Mouse (Mus musculus) B cell, adult 67 days (primary cell): ENCODE results near the gene Clec4n. TPM values are rescaled to one million over a fixed set of nuclear protein-coding genes. Genes with fewer than 3 reads are reported as not detected.

Experiments used
- total RNA-seq, 2 experiments: library from RNA; stranded (reverse); gene quantifications; 4 replicates each; pipeline ENCODE4 v1.2.4; 2023

Gene Clec4n
- under 1 TPM in 1 of 2 experiments, not detected in 1; 0.64 TPM for total RNA-seq

DNA sequence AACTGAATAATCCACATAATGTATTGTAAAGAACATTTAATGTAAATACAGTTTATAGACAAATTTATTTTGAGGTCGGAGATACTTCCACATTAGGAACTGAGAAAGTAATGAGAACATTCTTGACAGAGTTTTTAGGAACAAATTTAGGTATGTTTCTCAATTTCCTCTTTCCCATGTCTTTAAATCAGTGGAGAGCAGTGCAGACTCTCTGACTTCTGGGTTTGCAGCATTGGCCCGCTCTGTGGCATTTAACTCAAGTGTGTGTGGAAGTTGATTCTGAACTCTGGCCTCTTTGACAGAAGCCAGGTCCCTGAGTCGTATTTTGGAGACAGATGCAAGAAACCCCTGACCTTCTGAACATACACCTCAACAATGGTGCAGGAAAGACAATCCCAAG is at the start of gene Clec4n:
Gene Clec4n, plus strand, starts transcription at position 200 of the 400 bp plus-strand sequence.

DNA sequence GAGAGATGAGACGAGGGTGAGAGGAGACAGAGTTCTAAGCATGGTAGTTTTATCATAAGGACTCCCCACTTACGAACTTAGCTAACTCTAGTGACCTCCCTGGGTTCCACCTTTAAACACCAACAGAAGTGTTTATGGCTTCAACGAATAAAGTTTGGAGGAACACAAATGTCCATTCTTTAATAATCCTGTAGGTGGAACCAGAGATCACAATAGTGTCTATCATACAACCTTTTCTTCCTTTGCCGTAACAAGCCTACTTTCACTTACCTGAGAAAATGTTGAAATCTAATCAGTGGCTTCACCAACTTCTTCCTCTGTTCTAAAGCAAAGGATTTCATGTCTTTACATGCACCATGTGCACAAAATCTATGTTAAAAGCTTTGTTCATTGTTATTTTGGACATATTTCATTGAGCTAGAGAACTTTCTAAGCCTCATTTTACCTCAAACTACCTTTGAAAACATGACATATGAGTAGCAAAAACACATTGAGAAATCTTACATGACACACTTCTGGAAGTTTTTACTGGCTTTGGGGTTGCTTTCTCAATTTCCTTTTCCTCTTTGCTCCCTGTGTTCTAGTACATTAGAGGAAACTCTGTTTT is 32.0 kb downstream of the Clec4n start, which contains the start of gene Clec4d:
Gene Clec4d, plus strand, starts transcription at position 557 of the 607 bp plus-strand sequence.

DNA sequence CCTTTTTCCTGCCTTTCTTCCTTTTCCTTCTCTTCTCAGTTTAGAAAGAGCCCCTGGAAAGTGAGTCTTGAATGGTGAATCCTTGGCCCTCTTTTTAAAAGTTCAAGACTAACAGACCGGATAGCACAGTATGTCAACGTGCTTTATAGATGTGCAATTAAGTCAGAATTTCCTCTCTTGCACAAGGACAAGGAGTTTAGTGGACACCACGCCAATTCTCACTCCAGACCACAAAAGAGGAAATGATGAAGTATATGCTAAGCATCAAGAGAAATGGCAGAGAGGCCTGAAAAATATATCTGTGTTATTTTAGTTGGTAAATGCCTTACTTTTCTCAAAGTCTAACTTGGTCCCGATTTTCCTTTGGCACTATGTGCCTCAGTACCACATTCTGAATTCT is 60.1 kb downstream of the Clec4n start, which contains the start of gene Clec4e:
Gene Clec4e, minus strand, starts transcription at position 118 of the 400 bp plus-strand sequence.

Other genes with a start within 250 kb of the Clec4n start
- gene Clec4a4, start 239.5 kb upstream of the Clec4n start, total RNA-seq: under 1 TPM in 1 of 2 experiments, not detected in 1; 0.90 TPM
- gene Clec4b1, start 179.9 kb upstream of the Clec4n start, total RNA-seq: not detected
- gene Clec4a2, start 123.4 kb upstream of the Clec4n start, total RNA-seq: 1 to 10 TPM in 1 of 2 experiments, not detected in 1; 3.6 TPM
- not detected for gene Clec4b2, start 57.0 kb upstream of the Clec4n start, total RNA-seq
- gene Clec4d, start 32.3 kb downstream of the Clec4n start, total RNA-seq: not detected
- not detected for gene Clec4e, start 60.0 kb downstream of the Clec4n start, total RNA-seq
- gene Vmn2r19, start 78.5 kb downstream of the Clec4n start, total RNA-seq: not detected
- gene Vmn2r20, start 188.3 kb downstream of the Clec4n start, total RNA-seq: not detected